27 mouse cellular contexts compared by ENCODE assay signal in genomic region chr7:135806139-135806538, GRCm38 (mm10).
"Had no signal": no experiment of that assay in that cellular context is flagged by ENCODE, and none has a peak within 500 bp of the region (broad histone marks: within the 10 kb centered on the region; RNA-seq: fewer than 3 reads in every experiment).

No protein-coding gene starts in this region.

- ATAC-seq: forebrain, postnatal 0 days; hindbrain, embryonic 16.5 days; inflammation-experienced regulatory T-cells, adult 6 months; intestine, embryonic 15.5 days; intestine, postnatal 0 days; liver, embryonic 12.5 days had no signal

- DNase-seq: forebrain, postnatal 0 days; gastrocnemius, postnatal 14 days; gastrocnemius, postnatal 36 days; heart, adult 2 months; heart, postnatal 10 days; heart, postnatal 4 days; kidney, adult 18-20 months; kidney, adult 8-10 months; kidney, postnatal 10 days; kidney, postnatal 25 days; kidney, postnatal 4 days; layer of hippocampus, adult 9-11 months; layer of hippocampus, postnatal 36 days had no signal

- H3K9me3 ChIP-seq: heart, embryonic 12.5 days; hindbrain, embryonic 10.5 days; hindbrain, embryonic 12.5 days; intestine, embryonic 15.5 days; kidney, embryonic 15.5 days; limb, embryonic 10.5 days; limb, embryonic 12.5 days; liver, embryonic 12.5 days had no signal

- H3K36me3 ChIP-seq: heart, embryonic 12.5 days; hindbrain, embryonic 10.5 days; hindbrain, embryonic 12.5 days; intestine, embryonic 15.5 days; kidney, embryonic 15.5 days; limb, embryonic 10.5 days; limb, embryonic 12.5 days; liver, embryonic 12.5 days had no signal

- H3K4me3 ChIP-seq: heart, adult 2 months; heart, embryonic 12.5 days; hindbrain, embryonic 10.5 days; hindbrain, embryonic 12.5 days; intestine, embryonic 15.5 days; kidney, embryonic 15.5 days; left cerebral cortex, adult 2 months; limb, embryonic 10.5 days; limb, embryonic 12.5 days; liver, embryonic 12.5 days had no signal

- H3K27ac ChIP-seq: heart, adult 2 months; hindbrain, embryonic 10.5 days; hindbrain, embryonic 12.5 days; hindbrain, embryonic 14.5 days; intestine, embryonic 15.5 days; kidney, embryonic 15.5 days; left cerebral cortex, adult 2 months; limb, embryonic 10.5 days; limb, embryonic 12.5 days; liver, embryonic 12.5 days; liver, embryonic 14.5 days had no signal

- H3K4me1 ChIP-seq: heart, embryonic 12.5 days had no signal

- H3K27me3 ChIP-seq: heart, embryonic 12.5 days; hindbrain, embryonic 12.5 days; intestine, embryonic 15.5 days; kidney, embryonic 15.5 days; limb, embryonic 12.5 days had no signal
